Mouse (Mus musculus): Measurements from ENCODE around the gene Gm10197.

DNA sequence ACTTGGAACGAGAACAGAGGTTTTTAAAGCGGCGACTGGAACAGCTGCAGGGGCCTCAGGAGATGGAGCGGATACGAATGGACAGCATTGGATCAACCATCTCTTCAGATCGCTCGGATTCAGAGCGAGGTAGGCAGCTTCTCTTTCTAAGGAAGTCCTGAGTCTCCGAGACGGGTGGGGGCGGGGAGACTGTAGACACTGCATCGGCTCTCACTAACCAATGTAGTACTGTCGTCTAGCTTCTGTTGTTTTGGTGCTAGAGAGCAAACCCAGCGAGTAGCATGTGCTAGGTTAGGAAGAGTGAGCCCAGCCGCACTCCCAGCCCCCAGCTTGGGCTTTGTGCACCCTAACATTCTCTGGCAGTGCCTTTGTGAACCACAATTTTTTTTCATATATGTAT lies 1.3 kb downstream of the Gm10197 start:
- TF ChIP-seq EP300 (IDR thresholded peaks at IDR 0.05) (no peak), CTCF (IDR thresholded peaks at IDR 0.05) (no peak)
